Mouse (Mus musculus): ENCODE measurements at regions not wholly inside any gene's neighbourhood (a gene's known extent, or its start where the extent isn't known, plus 50 kb on each side); places are given as distances from the start of the nearest gene placed in this dataset.

DNA sequence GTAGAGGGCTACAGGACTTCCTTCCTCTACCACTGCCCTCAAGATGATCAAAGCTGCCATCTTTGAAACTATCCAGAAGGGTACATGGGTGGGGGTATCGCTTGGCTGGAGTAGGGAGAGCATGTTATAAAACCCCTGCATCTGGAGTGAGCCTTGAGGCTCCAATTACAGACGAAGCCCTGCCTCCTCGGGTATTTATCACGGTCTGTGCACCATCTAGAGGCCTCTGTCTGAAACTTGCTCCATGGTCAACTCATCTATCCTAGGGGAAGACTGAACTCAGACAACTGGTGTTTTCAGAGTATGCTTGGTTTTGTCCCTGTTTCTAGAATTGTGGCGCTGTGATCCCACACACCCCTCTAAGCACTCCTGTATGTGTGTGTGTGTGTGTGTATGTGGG lies 59.7 kb upstream of the Dapl1 start:
- TF ChIP-seq MYOG (IDR thresholded peaks at IDR 0.05; ENCODE audit: control insufficient read depth in 1 of 3, insufficient read depth in 1 of 3, insufficient read length in 2 of 3, low read depth in 2 of 3): no peak
- no peak for TF ChIP-seq POLR2A (IDR thresholded peaks at IDR 0.05; ENCODE audit: insufficient read length, low read depth)
- TF ChIP-seq MAX (IDR thresholded peaks at IDR 0.05; ENCODE audit: low read depth): no peak
- no peak for TF ChIP-seq TCF3 (IDR thresholded peaks at IDR 0.05; ENCODE audit: insufficient read length, low read depth)
- TF ChIP-seq E2F4 (IDR thresholded peaks at IDR 0.05; ENCODE audit: insufficient read depth): no peak
- no peak for TF ChIP-seq TCF12 (IDR thresholded peaks at IDR 0.05; ENCODE audit: insufficient read depth, poor library complexity, severe bottlenecking)
- TF ChIP-seq MYOD1 (IDR thresholded peaks at IDR 0.05; ENCODE audit: control insufficient read depth in 1 of 3, insufficient read length in 2 of 3, low read depth in 2 of 3): no peak
- TF ChIP-seq POLR2AphosphoS2 (IDR thresholded peaks at IDR 0.05; ENCODE audit: insufficient read length, low read depth): no peak
- TF ChIP-seq USF1 (IDR thresholded peaks at IDR 0.05; ENCODE audit: low read depth): no peak
- no peak for TF ChIP-seq CEBPB (IDR thresholded peaks at IDR 0.05; ENCODE audit: insufficient read depth, poor library complexity, severe bottlenecking)

Data from myocyte (in vitro differentiated cells).